Mouse (Mus musculus) cerebellum, adult 11-12 months (tissue): ENCODE results near the gene Gal3st2b.
"Not testable (repeated sequence)": the region's sequence is repeated elsewhere in the genome, so short reads cannot be mapped to it uniquely, and the experiment has no call there.

ENCODE experiments used
- DNase-seq: peaks from one replicate; pipeline ENCODE4 v3.0.0; 2022

The Gal3st2b gene

GRCm38 (mm10) chr1:93986167-93986566, 68.1 kb downstream of the Gal3st2b start:
- DNase-seq = no peak

- DNase-seq = no peak
These were observed 70.7 kb downstream of the Gal3st2b start for GRCm38 (mm10) chr1:93988786-93989185.

GRCm38 (mm10) chr1:93990209-93990608, 72.1 kb downstream of the Gal3st2b start, which contains the start of gene Gal3st2c:
TSS of gene Gal3st2c (plus strand) at chr1:93990509.
- not testable (repeated sequence) for DNase-seq

GRCm38 (mm10) chr1:93991068-93991467, 73.0 kb downstream of the Gal3st2b start:
- DNase-seq = not testable (repeated sequence)

- not testable (repeated sequence) for DNase-seq
These were observed 73.4 kb downstream of the Gal3st2b start for GRCm38 (mm10) chr1:93991491-93991890.
